In the genomic region with DNA sequence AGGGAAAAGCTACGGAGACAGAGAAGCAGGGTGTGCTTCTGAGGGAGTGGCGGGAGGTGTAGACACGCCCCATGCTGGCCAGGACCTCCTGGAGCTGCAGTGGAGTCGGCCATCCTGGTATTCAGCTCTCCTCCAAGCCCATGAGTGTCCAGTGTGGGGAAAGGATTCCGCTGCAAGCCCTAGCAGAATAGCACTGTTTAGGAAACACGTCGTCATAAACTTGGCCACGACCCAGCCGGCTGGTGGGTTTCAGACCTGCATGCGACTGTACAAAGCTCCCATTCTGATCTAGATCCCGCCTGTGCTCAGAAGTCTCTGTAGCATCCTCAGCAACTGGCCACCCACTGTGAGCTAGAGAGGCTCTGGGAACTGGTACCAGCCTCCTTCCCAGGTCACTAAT, we compare ENCODE assay signal across 23 mouse cellular contexts. TPM values are rescaled to one million over a fixed set of nuclear protein-coding genes. Genes with fewer than 3 reads are reported as not detected.
DNase-seq lines count a peak whose midpoint lies in the region; ATAC-seq and TF ChIP-seq lines count a peak whose summit lies in the region.
"Had no signal": no experiment of that assay in that cellular context is flagged by ENCODE, and none has a peak within 500 bp of the region (broad histone marks: within the 10 kb centered on the region; RNA-seq: fewer than 3 reads in every experiment).

No protein-coding gene starts in this region.

- no peak for TF ChIP-seq CTCF in intestine, postnatal 0 days (IDR thresholded peaks at IDR 0.05; ENCODE audit: low read depth)
- no peak for TF ChIP-seq CTCF in hindbrain, postnatal 0 days (IDR thresholded peaks at IDR 0.05; ENCODE audit: low read depth)

- no peak overlapping the region for H3K9ac ChIP-seq in intestine, embryonic 14.5 days (ENCODE audit: low read length)
- H3K9ac ChIP-seq in intestine, postnatal 0 days (ENCODE audit: low read depth, low read length): no peak overlapping the region
- H3K9ac ChIP-seq in hindbrain, postnatal 0 days (replicated peaks; ENCODE audit: low read length): no peak overlapping the region
- H3K9ac ChIP-seq: hindbrain, embryonic 13.5 days; liver, embryonic 13.5 days had no signal

- no peak overlapping the region for H3K4me3 ChIP-seq in intestine, embryonic 14.5 days (ENCODE audit: low read depth, low read length)
- no peak overlapping the region for H3K4me3 ChIP-seq in intestine, postnatal 0 days (ENCODE audit: low read depth, low read length)
- H3K4me3 ChIP-seq in limb, embryonic 10.5 days: no peak overlapping the region
- H3K4me3 ChIP-seq in hindbrain, postnatal 0 days (ENCODE audit: low read length): no peak overlapping the region
- H3K4me3 ChIP-seq: heart, embryonic 10.5 days; hindbrain, embryonic 13.5 days; left cerebral cortex, adult 2 months; liver, embryonic 13.5 days had no signal

- H3K4me1 ChIP-seq in intestine, embryonic 14.5 days (replicated peaks; ENCODE audit: control insufficient read depth, insufficient read depth, low read length): peaks cover 10% of the 10 kb centered on the region; the same call in 1 of the 2 replicates
- no peaks in the 10 kb centered on the region for H3K4me1 ChIP-seq in intestine, postnatal 0 days (replicated peaks; ENCODE audit: control insufficient read depth, insufficient read depth, low read length)
- H3K4me1 ChIP-seq in limb, embryonic 10.5 days: peaks cover 54% of the 10 kb centered on the region
- H3K4me1 ChIP-seq in hindbrain, postnatal 0 days (ENCODE audit: insufficient read depth, low read length): no peaks in the 10 kb centered on the region
- H3K4me1 ChIP-seq: liver, embryonic 13.5 days had no signal

- H3K9me3 ChIP-seq in intestine, embryonic 14.5 days (ENCODE audit: control insufficient read depth, low read length): no peaks in the 10 kb centered on the region
- H3K9me3 ChIP-seq in intestine, postnatal 0 days (ENCODE audit: control insufficient read depth): no peaks in the 10 kb centered on the region
- no peaks in the 10 kb centered on the region for H3K9me3 ChIP-seq in limb, embryonic 10.5 days (replicated peaks)
- no peaks in the 10 kb centered on the region for H3K9me3 ChIP-seq in hindbrain, postnatal 0 days (ENCODE audit: low read length)
- H3K9me3 ChIP-seq: heart, embryonic 10.5 days; hindbrain, embryonic 13.5 days; liver, embryonic 13.5 days had no signal

- DNase-seq in cerebellum, postnatal 10 days: peak; percentile 44
- DNase-seq in cerebellum, adult 11-12 months: no peak
- peak; percentile 68 for DNase-seq in intestine, embryonic 14.5 days (ENCODE audit: low spot score)
- peak; percentile 11 for DNase-seq in ES-CJ7 (ENCODE audit: low read depth, low spot score)
- DNase-seq in limb, embryonic 10.5 days (ENCODE audit: low spot score): no peak
- no peak for DNase-seq in thymus, postnatal 36 days
- no peak for DNase-seq in hindbrain, postnatal 0 days (ENCODE audit: low spot score)
- DNase-seq: adrenal gland, postnatal 25 days; cerebellum, adult 18-20 months; kidney, adult 8-10 months; kidney, postnatal 25 days; layer of hippocampus, adult 9-11 months; left cerebral cortex, postnatal 4 days; liver, embryonic 13.5 days; thymus, postnatal 25 days had no signal

- peaks cover 2% of the 10 kb centered on the region; the same call in 1 of the 2 replicates for H3K27me3 ChIP-seq in intestine, embryonic 14.5 days (replicated peaks; ENCODE audit: control insufficient read depth, insufficient read depth, low read length)
- no peaks in the 10 kb centered on the region for H3K27me3 ChIP-seq in intestine, postnatal 0 days (replicated peaks; ENCODE audit: control insufficient read depth, insufficient read depth, low read length)
- H3K27me3 ChIP-seq in limb, embryonic 10.5 days (ENCODE audit: low read depth, poor library complexity, severe bottlenecking): peaks cover 93% of the 10 kb centered on the region
- H3K27me3 ChIP-seq in hindbrain, postnatal 0 days (ENCODE audit: insufficient read depth, low read length): no peaks in the 10 kb centered on the region
- H3K27me3 ChIP-seq: Patski had no signal

- no peaks in the 10 kb centered on the region for H3K36me3 ChIP-seq in intestine, embryonic 14.5 days (ENCODE audit: control insufficient read depth, insufficient read depth, low read length)
- no peaks in the 10 kb centered on the region for H3K36me3 ChIP-seq in intestine, postnatal 0 days (ENCODE audit: control insufficient read depth, insufficient read depth)
- H3K36me3 ChIP-seq in limb, embryonic 10.5 days: no peaks in the 10 kb centered on the region
- no peaks in the 10 kb centered on the region for H3K36me3 ChIP-seq in hindbrain, postnatal 0 days (ENCODE audit: insufficient read depth, low read length)
- H3K36me3 ChIP-seq: heart, embryonic 10.5 days; hindbrain, embryonic 13.5 days; liver, embryonic 13.5 days had no signal

- peak; percentile 60; the same call in 1 of the 2 replicates for ATAC-seq in intestine, embryonic 14.5 days (replicated peaks; ENCODE audit: low FRiP score, low TSS enrichment, low read depth)
- ATAC-seq in intestine, postnatal 0 days: no peak
- no peak for ATAC-seq in hindbrain, postnatal 0 days
- ATAC-seq: Patski had no signal

- H3K27ac ChIP-seq in intestine, embryonic 14.5 days (ENCODE audit: low read depth): no peak overlapping the region
- no peak overlapping the region for H3K27ac ChIP-seq in intestine, postnatal 0 days (ENCODE audit: low read depth, low read length)
- peak overlapping the region; percentile 26; the same call in 1 of the 2 replicates for H3K27ac ChIP-seq in limb, embryonic 10.5 days
- H3K27ac ChIP-seq in hindbrain, postnatal 0 days: no peak overlapping the region
- H3K27ac ChIP-seq: heart, embryonic 10.5 days; hindbrain, embryonic 13.5 days; left cerebral cortex, adult 2 months; liver, embryonic 13.5 days had no signal

- no peak overlapping the region for H3K4me2 ChIP-seq in intestine, embryonic 14.5 days (ENCODE audit: low read length)
- H3K4me2 ChIP-seq in intestine, postnatal 0 days (replicated peaks; ENCODE audit: low read depth): no peak overlapping the region
- no peak overlapping the region for H3K4me2 ChIP-seq in hindbrain, postnatal 0 days (ENCODE audit: low read depth, low read length)
- H3K4me2 ChIP-seq: hindbrain, embryonic 13.5 days; liver, embryonic 13.5 days; midbrain, embryonic 11.5 days had no signal

- 22% methylated on average over 11 of the region's 11 CpGs for WGBS in intestine, embryonic 14.5 days
- 52% methylated on average over 11 of the region's 11 CpGs for WGBS in intestine, postnatal 0 days
- 69% methylated on average over 11 of the region's 11 CpGs for WGBS in limb, embryonic 10.5 days
- WGBS in hindbrain, postnatal 0 days: 49% methylated on average over 11 of the region's 11 CpGs

RNA-seq across cellular contexts. Expression of a gene that starts 41.9 kb away (rescaled TPM):
- 0.43 and 1.4 TPM in 2 replicates for polyA plus RNA-seq in intestine, embryonic 14.5 days (2014; fragmentation: Nextera tagmentation; extraction: Ambion mirVana)
- polyA plus RNA-seq in intestine, postnatal 0 days (2015; fragmentation: Nextera tagmentation; extraction: Ambion mirVana): 0.14 and 0.18 TPM in 2 replicates
- polyA plus RNA-seq in limb, embryonic 10.5 days (2016; fragmentation: Nextera tagmentation; extraction: Ambion mirVana): 5.1 and 9.9 TPM in 2 replicates
- total RNA-seq in hindbrain, postnatal 0 days (2014; rRNA removed): 2.8 and 11.9 TPM in 2 replicates
- 2.1 and 4.1 TPM in 2 replicates for polyA plus RNA-seq in hindbrain, postnatal 0 days (2015; fragmentation: Nextera tagmentation; extraction: Ambion mirVana)
- total RNA-seq: common myeloid progenitor, adult 5-6 weeks; monocyte, adult 5-6 weeks had no signal

Comparison
In these comparisons a context has a peak if more than half of its experiments do, and no peak if none do; other contexts are left out.
1. DNase-seq: peak in cerebellum, postnatal 10 days (2 of 2), intestine, embryonic 14.5 days (single experiment) and ES-CJ7 (single experiment); none in cerebellum, adult 11-12 months (single experiment), limb, embryonic 10.5 days (single experiment), thymus, postnatal 36 days (0 of 2) and hindbrain, postnatal 0 days (single experiment).